Mouse (Mus musculus) olfactory bulb, adult 2 months (tissue): Measurements from ENCODE around the gene Rab38. TPM values are rescaled to one million over a fixed set of nuclear protein-coding genes. Genes with fewer than 3 reads are reported as not detected.

Experiments
- H3K27ac ChIP-seq: fragments of 200-500 bp; 2 replicates; pipeline ENCODE4 v1.5.1; 2012; ENCODE audit warnings: low read depth, low read length; ENCODE audit not compliant: insufficient read depth
- H3K4me1 ChIP-seq: fragments of 200-500 bp; 2 replicates; pipeline ENCODE4 v1.6.1; 2012; ENCODE audit warnings: low read length; ENCODE audit not compliant: control insufficient read depth, insufficient read depth
- H3K4me3 ChIP-seq: fragments of 200-500 bp; 2 replicates; pipeline ENCODE4 v1.5.1; 2012; ENCODE audit warnings: mild to moderate bottlenecking, low read depth, low read length, moderate library complexity; ENCODE audit not compliant: insufficient read depth
- CTCF ChIP-seq: fragments of 200-500 bp; IDR thresholded peaks from 2 replicates; pipeline ENCODE4 v1.5.1; 2012; ENCODE audit warnings: low read depth, mild to moderate bottlenecking, low read length, moderate library complexity; ENCODE audit not compliant: insufficient read depth
- POLR2A ChIP-seq: fragments of 200-500 bp; IDR thresholded peaks from 2 replicates; pipeline ENCODE4 v1.6.1; 2012; ENCODE audit warnings: mild to moderate bottlenecking, low read depth, low read length, moderate library complexity; ENCODE audit not compliant: insufficient read depth
- WGBS: fragments of 180-500 bp; shearing (Covaris S2); methylation state at CpG from one replicate; pipeline ENCODE4 v1.1.7; 2018; 5-methylcytosine and 5-hydroxymethylcytosine counted together
- polyA plus RNA-seq: library from polyadenylated mRNA; stranded (reverse); fragments of >200 nt; gene quantifications from 2 replicates; pipeline ENCODE4 v1.2.4, GENCODE M21; 2012; ENCODE audit warnings: low replicate concordance; ENCODE audit not compliant: missing spikeins, insufficient read depth, insufficient read length

Rab38 gene
- polyA plus RNA-seq, 1 experiment: not detected

DNA sequence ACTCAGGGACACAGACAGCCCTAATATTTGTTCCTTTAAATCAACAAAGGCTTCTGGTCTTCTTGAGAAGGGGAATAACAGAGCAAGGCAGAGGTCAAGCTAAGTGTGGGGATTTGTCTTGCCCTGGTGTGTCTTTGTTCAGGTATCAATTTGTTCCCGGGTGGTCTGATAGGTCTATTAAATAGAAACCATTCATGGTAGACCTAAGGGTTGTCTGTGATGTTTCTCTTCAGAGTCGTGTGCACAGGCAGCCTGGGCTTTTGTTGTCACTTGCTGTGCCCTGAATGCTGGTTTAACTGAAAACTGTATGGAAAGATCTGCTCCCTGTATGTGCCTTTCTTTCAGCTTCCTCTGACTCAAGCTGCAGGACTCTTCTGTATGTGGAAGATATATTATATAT lies 60.9 kb downstream of the Rab38 start:
- Histone ChIP-seq H3K4me1 (no peaks in the 10 kb centered on the region), H3K27ac (no peak overlapping the region), H3K4me3 (no peak overlapping the region)
- TF ChIP-seq CTCF (no peak), POLR2A (no peak)
- 20% methylated on average over 2 of the region's 2 CpGs for WGBS

DNA sequence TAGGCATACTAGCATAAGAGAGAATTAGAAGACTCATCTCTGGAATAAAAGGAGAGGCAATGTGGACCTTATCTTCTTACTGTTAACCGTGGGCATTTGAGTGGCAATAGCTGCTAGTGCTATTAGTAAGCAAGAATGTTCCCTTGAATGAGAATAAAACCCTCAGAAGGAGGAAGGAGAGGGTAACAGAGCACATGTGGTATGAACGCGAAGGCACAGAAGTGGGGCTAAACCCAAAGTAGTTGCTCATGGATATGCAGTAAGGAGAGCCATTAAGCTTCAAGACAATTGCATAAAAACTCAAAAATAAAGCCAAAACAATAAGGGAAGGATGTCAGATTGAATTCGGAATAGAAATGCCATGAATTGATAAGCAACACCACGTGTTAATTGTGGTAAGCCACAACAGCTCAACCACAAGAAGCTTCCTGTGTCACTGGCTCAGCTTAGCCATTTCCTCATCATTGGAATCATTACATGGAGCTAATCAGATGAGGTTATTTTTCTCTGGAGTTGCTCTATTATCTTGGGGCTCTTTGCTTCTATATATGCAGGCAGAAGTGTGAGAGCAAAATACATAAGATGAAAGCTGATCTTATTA lies 72.2 kb downstream of the Rab38 start:
- 87% methylated on average over 5 of the region's 5 CpGs for WGBS

DNA sequence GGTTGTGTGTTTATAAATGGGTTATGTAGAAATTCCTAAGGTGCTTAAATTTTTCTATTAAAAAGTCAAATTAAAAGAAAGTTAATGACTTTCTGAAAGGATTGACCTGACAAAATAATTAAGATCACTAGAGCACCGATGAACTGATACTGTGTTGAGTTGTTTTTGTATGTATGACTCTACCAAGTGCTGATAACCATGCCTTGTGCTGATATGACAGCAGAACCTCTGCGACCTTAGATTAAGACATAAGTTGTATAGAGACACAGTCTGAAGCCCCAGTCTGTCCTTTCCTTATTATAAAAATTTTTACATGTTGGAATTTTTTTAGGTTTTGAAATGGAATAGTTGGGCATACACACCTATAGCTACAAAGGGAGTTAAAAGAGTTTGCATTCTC lies 79.7 kb downstream of the Rab38 start:
- H3K27ac ChIP-seq: no peak overlapping the region
- H3K4me1 ChIP-seq: no peaks in the 10 kb centered on the region
- TF ChIP-seq POLR2A (no peak), CTCF (no peak)
- H3K4me3 ChIP-seq: no peak overlapping the region
- 86% methylated on average over 2 of the region's 2 CpGs for WGBS

More for the DNA sequence above, 72.2 kb downstream of the Rab38 start:
- no peak for TF ChIP-seq CTCF
- no peak for TF ChIP-seq POLR2A
- H3K4me1 ChIP-seq: no peaks in the 10 kb centered on the region
- H3K27ac ChIP-seq: no peak overlapping the region
- no peak overlapping the region for H3K4me3 ChIP-seq

DNA sequence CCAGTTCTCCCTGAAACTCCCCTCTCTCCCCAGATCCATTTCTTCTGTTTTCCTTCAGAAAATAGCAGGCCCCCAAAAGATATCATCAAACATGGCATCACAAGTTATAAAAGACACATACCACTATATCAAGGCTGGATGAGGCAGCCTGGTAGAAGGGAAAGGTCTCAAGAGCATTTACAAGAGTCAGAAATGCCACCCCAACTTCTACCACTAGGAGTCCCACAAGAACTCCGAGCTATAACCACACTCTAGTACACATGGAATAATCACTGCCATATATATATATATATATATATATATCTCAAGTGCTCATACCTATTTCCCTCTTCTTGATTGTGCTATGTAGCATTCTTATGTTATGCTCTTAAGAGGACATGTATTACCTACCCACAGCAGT lies 92.4 kb downstream of the Rab38 start:
- Histone ChIP-seq H3K4me1 (no peaks in the 10 kb centered on the region), H3K27ac (no peak overlapping the region), H3K4me3 (no peak overlapping the region)
- 70% methylated on average over 1 of the region's 1 CpGs for WGBS
- no peak for TF ChIP-seq CTCF

DNA sequence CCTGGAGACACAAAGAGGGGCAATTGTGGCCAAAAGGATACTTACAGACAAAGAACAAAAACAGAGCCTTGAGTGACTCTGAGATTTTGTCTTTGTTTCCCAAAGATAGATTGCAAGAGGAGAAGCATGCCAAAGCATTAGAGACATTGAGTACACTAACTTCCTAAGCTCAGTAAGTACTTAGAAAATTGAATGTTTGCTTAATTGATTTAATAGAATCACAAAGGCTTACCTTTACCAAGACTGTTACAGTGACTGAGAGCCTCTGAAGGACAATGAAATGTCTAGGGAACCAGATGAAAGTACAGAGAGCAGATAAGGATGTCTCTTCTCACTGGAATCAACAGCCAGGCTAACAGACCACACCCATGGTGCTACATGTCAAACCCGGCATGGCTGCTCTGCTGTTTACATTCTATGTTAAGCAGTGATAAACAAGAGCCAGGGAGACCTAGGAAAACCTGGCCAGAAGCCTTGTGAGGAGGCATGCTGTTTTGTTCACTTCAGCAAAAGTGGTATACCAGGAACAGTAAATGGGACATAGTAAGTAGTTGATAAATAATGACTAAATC lies 97.1 kb downstream of the Rab38 start:
- Histone ChIP-seq H3K4me3 (no peak overlapping the region), H3K4me1 (no peaks in the 10 kb centered on the region), H3K27ac (no peak overlapping the region)
- 67% methylated on average over 1 of the region's 1 CpGs for WGBS
- no peak for TF ChIP-seq POLR2A
- no peak for TF ChIP-seq CTCF

DNA sequence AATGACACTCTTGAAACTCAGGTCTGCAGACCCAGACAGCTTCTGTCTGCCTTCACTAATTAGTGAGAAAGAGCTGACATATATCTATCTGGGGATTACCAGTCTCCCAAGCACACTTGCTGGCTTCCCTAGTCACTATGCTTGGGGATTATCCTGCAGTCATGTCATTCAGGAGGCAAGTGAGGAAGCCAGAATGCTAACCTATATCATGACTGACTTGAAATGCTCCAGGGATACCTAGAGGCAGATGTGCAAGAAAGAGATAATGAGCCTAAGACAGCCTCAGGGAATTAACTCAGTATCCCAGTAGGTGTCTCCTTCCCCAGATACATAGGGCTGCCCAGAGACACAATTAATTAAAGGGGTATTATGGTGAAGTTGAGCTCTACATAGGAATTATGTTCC lies 106.1 kb downstream of the Rab38 start:
- Histone ChIP-seq H3K4me1 (no peaks in the 10 kb centered on the region), H3K4me3 (no peak overlapping the region), H3K27ac (no peak overlapping the region)
- TF ChIP-seq POLR2A (no peak), CTCF (no peak)

DNA sequence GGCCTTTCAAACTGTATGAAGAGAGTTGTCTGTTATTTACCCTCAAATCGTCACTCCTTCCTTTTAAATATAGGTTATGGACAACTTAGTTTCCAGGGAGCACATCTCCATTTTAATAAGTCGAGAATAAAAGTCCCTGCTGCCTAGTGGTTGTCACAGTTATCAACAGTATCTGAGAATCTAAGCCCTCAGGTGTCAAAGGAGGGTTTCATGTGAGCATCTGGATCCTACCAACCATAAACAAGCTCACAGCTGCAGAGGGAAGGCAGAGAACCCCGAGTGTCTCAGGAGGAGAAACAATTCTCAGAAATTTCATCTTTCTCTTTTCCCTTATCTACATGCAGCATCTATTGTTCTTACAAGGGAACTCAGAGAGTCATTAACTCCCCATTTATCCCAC lies 106.7 kb downstream of the Rab38 start:
- no peak overlapping the region for H3K27ac ChIP-seq
- H3K4me1 ChIP-seq: no peaks in the 10 kb centered on the region
- no peak overlapping the region for H3K4me3 ChIP-seq
- TF ChIP-seq POLR2A: no peak
- 64% methylated on average over 3 of the region's 3 CpGs for whole genome bisulfite sequencing

Other genes with a start within 250 kb of the Rab38 start
- not detected in 2 replicates for gene Ctsc, start 152.2 kb upstream of the Rab38 start, polyA plus RNA-seq